Comparison of ENCODE assay signal across 8 mouse cellular contexts in the genomic region with DNA sequence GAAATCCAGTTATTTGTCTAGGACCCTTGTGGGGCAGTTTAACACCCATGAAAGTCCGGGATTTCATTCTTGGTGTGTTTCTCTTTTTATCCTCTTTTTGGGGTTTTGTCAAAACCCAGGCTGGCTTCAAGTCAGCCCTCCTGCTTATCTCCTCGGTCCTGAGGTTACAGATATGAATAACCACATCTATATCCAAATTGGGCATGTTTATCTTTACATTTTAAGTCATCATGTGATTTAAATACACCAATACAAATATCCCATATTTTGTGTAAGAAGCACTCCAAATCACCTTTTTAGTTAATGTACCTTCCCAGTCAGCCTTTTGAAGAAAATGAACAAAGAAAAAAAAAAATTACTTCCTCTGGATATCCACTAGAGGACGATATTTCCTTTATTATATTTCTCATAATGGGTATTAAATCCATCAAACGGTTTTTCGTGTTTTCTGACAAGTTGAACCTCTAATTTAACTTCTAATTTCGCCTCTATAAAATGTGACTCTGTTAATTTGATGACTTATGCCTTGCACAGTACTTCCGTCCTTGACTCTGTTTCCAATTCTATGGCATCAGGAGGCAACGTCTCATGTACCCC. TPM values are rescaled to one million over a fixed set of nuclear protein-coding genes. Genes with fewer than 3 reads are reported as not detected.
A peak's percentile ranks its signal among the peaks of the same experiment; 100 is the strongest.
DNase-seq lines count a peak whose midpoint lies in the region; ATAC-seq and TF ChIP-seq lines count a peak whose summit lies in the region.

No protein-coding gene starts in this region.

- ATAC-seq in embryonic facial prominence, embryonic 11.5 days (replicated peaks; ENCODE audit: insufficient number of reproducible peaks, low FRiP score, low TSS enrichment, low read depth), result no peak
- no peak for ATAC-seq in limb, embryonic 11.5 days (ENCODE audit: insufficient number of reproducible peaks, low FRiP score, low TSS enrichment, low read depth)

- TF ChIP-seq POLR2A in lung, adult 2 months (IDR thresholded peaks at IDR 0.05; ENCODE audit: borderline replicate concordance, extremely low read depth, low read depth, low read length), result no peak

- H3K4me3 ChIP-seq in lung, adult 2 months (replicated peaks; ENCODE audit: extremely low read depth, low read depth, low read length), result no peak overlapping the region
- H3K4me3 ChIP-seq in embryonic facial prominence, embryonic 11.5 days (ENCODE audit: low read depth, low read length), result no peak overlapping the region
- H3K4me3 ChIP-seq in limb, embryonic 11.5 days (ENCODE audit: low read depth, low read length), result no peak overlapping the region

- WGBS in lung, adult 2 months, result 13% methylated on average over 8 of the region's 8 CpGs
- WGBS in embryonic facial prominence, embryonic 11.5 days, result 16% methylated on average over 8 of the region's 8 CpGs
- WGBS in limb, embryonic 11.5 days, result 15% methylated on average over 8 of the region's 8 CpGs

- peak; percentile 43; the same call in 1 of the 2 replicates for TF ChIP-seq CTCF in lung, adult 2 months (IDR thresholded peaks at IDR 0.05; ENCODE audit: insufficient read depth, low read length)

- no peaks in the 10 kb centered on the region for H3K36me3 ChIP-seq in embryonic facial prominence, embryonic 11.5 days (replicated peaks; ENCODE audit: control insufficient read depth, insufficient read depth, low read depth, low read length)
- no peaks in the 10 kb centered on the region for H3K36me3 ChIP-seq in limb, embryonic 11.5 days (ENCODE audit: control insufficient read depth, insufficient read depth, low read length)

- DNase-seq in lung, adult 2 months, result no peak
- DNase-seq in lung, postnatal 10 days, result no peak
- DNase-seq in embryonic facial prominence, embryonic 11.5 days (ENCODE audit: low spot score), result peak; percentile 65
- no peak for DNase-seq in limb, embryonic 11.5 days (ENCODE audit: low spot score)
- peak; percentile 51 for DNase-seq in retina, postnatal 7 days (ENCODE audit: low read depth, low spot score)
- DNase-seq in gastrocnemius, postnatal 10 days, result no peak
- DNase-seq in gastrocnemius, postnatal 4 days (ENCODE audit: low spot score in 2 of 2), result no peak
- DNase-seq in cerebellum, adult 11-12 months, result no peak

- H3K9me3 ChIP-seq in embryonic facial prominence, embryonic 11.5 days (replicated peaks; ENCODE audit: control insufficient read depth, low read length), result no peaks in the 10 kb centered on the region
- H3K9me3 ChIP-seq in limb, embryonic 11.5 days (ENCODE audit: control insufficient read depth, low read length), result no peaks in the 10 kb centered on the region

- H3K27me3 ChIP-seq in embryonic facial prominence, embryonic 11.5 days (ENCODE audit: control insufficient read depth, insufficient read depth, low read length), result no peaks in the 10 kb centered on the region
- H3K27me3 ChIP-seq in limb, embryonic 11.5 days (ENCODE audit: control insufficient read depth, insufficient read depth, low read length), result no peaks in the 10 kb centered on the region

- H3K4me1 ChIP-seq in lung, adult 2 months (ENCODE audit: control insufficient read depth, insufficient read depth, low read length), result peaks cover 10% of the 10 kb centered on the region
- H3K4me1 ChIP-seq in embryonic facial prominence, embryonic 11.5 days (ENCODE audit: control insufficient read depth, insufficient read depth, low read length), result peaks cover 2% of the 10 kb centered on the region; the same call in 1 of the 2 replicates
- H3K4me1 ChIP-seq in limb, embryonic 11.5 days (ENCODE audit: control insufficient read depth, insufficient read depth, low read length), result peaks cover 12% of the 10 kb centered on the region

- H3K9ac ChIP-seq in embryonic facial prominence, embryonic 11.5 days (replicated peaks; ENCODE audit: low read length), result no peak overlapping the region
- H3K9ac ChIP-seq in limb, embryonic 11.5 days (ENCODE audit: low read length), result no peak overlapping the region

- no peak overlapping the region for H3K27ac ChIP-seq in embryonic facial prominence, embryonic 11.5 days (replicated peaks; ENCODE audit: low read depth, low read length)
- H3K27ac ChIP-seq in limb, embryonic 11.5 days (replicated peaks; ENCODE audit: low read depth, low read length), result no peak overlapping the region

- peak overlapping the region; percentile 80; the same call in 1 of the 2 replicates for H3K4me2 ChIP-seq in embryonic facial prominence, embryonic 11.5 days (ENCODE audit: low read depth, low read length)
- H3K4me2 ChIP-seq in limb, embryonic 11.5 days (ENCODE audit: low read depth, severe bottlenecking), result peak overlapping the region; percentile 95

RNA-seq across cellular contexts. Expression of a gene that starts 1.6 kb away (rescaled TPM):
- 7.9 and 10.4 TPM in 2 replicates for polyA plus RNA-seq in lung, adult 2 months (2012; rRNA removed)
- 9.7 and 10.2 TPM in 2 replicates for polyA plus RNA-seq in embryonic facial prominence, embryonic 11.5 days (2014; fragmentation: Nextera tagmentation; extraction: Ambion mirVana)
- 11.5 and 11.6 TPM in 2 replicates for polyA plus RNA-seq in limb, embryonic 11.5 days (2014; fragmentation: Nextera tagmentation; extraction: Ambion mirVana)
- 10 to 100 TPM; 11.0 to 13.6 TPM for total RNA-seq in gastrocnemius, postnatal 10 days (2021)
- 10 to 100 TPM; 31.8 to 36.0 TPM for total RNA-seq in gastrocnemius, postnatal 4 days (2021)

Comparison
In these comparisons a context has a peak if more than half of its experiments do, and no peak if none do; other contexts are left out.
1. DNase-seq: peak in embryonic facial prominence, embryonic 11.5 days (single experiment) and retina, postnatal 7 days (single experiment); none in lung, adult 2 months (single experiment), lung, postnatal 10 days (single experiment), limb, embryonic 11.5 days (single experiment), gastrocnemius, postnatal 10 days (single experiment), gastrocnemius, postnatal 4 days (0 of 2) and cerebellum, adult 11-12 months (single experiment).